Mouse (Mus musculus): ENCODE measurements around the gene Ccdc124.

DNA sequence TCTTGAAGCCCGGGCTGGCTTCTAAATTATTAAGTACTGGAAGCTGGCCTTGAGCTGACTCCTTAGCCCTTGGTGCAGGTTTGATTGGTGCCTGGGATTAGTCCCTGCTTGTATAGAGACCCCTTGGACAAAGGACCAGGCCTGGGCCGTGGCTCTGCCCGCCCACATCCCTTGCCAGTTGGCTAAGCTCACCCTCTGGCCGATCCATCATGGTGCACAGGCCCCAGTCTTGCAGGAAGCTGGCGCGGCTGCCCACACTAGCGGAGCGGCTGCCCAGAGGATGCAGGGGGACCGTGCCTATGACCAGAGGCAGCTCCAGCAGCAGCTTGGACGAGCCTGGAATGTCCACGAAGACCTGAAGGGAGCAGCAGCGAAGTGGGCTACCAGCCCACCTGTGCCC, 37.1 kb downstream of the Ccdc124 start:
- TF ChIP-seq POLR2A (IDR thresholded peaks at IDR 0.05; ENCODE audit: borderline replicate concordance, extremely low read depth, insufficient read depth, insufficient read length, poor library complexity, severe bottlenecking) (no peak), CTCF (IDR thresholded peaks at IDR 0.05; ENCODE audit: borderline replicate concordance, extremely low read depth, insufficient read depth, insufficient read length) (no peak)
